Mouse (Mus musculus) MEL (cell line): Measurements from ENCODE around the gene Sox15. TPM values are rescaled to one million over a fixed set of nuclear protein-coding genes. Genes with fewer than 3 reads are reported as not detected.

Experiments
- DNase-seq: peaks from one replicate; pipeline ENCODE4 v3.0.0; 2011; ENCODE audit warnings: low read depth, low spot score
- H3K27ac ChIP-seq: 2 replicates; pipeline ENCODE4 v1.5.1; 2012; ENCODE audit warnings: low read depth, mild to moderate bottlenecking, control low read depth, low read length, moderate library complexity; ENCODE audit not compliant: control insufficient read depth
- H3K27me3 ChIP-seq, 2 experiments: fragments of 150-350 bp in 1 of 2; sonication (generic) in 1 of 2; 2 replicates each; pipeline ENCODE4 v1.6.1; 2012; ENCODE audit warnings: low read length in 2 of 2, mild to moderate bottlenecking in 2 of 2, improper control_type of control experiment in 1 of 2, moderate library complexity in 1 of 2; ENCODE audit not compliant: insufficient read depth in 2 of 2, control insufficient read depth in 1 of 2
- H3K36me3 ChIP-seq, 2 experiments: 2 replicates each; pipeline ENCODE4 v1.6.1; 2012 to 2014; ENCODE audit warnings: low read length in 2 of 2, improper control_type of control experiment in 1 of 2, inconsistent platforms in 1 of 2, mild to moderate bottlenecking in 1 of 2; ENCODE audit not compliant: insufficient read depth in 2 of 2, control insufficient read depth in 1 of 2
- H3K4me1 ChIP-seq, 2 experiments: fragments of 150-350 bp in 1 of 2; sonication (generic) in 1 of 2; 2 replicates each; pipeline ENCODE4 v1.6.1; 2012; ENCODE audit warnings: low read length in 2 of 2, improper control_type of control experiment in 1 of 2, mild to moderate bottlenecking in 1 of 2; ENCODE audit not compliant: insufficient read depth in 2 of 2, control insufficient read depth in 1 of 2
- H3K4me3 ChIP-seq, 2 experiments: fragments of 150-350 bp in 1 of 2; sonication (generic) in 1 of 2; 2 replicates each; pipeline ENCODE4 v1.5.1; 2012; ENCODE audit warnings: low read depth in 2 of 2, low read length in 2 of 2, mild to moderate bottlenecking in 2 of 2, moderate library complexity in 2 of 2, control low read depth in 1 of 2, improper control_type of control experiment in 1 of 2; ENCODE audit not compliant: control insufficient read depth in 1 of 2, insufficient read depth in 1 of 2
- H3K79me2 ChIP-seq: 2 replicates; pipeline ENCODE4 v1.6.1; 2012; ENCODE audit warnings: mild to moderate bottlenecking, low read length, moderate library complexity; ENCODE audit not compliant: control insufficient read depth, poor library complexity, insufficient read depth
- H3K9ac ChIP-seq: 2 replicates; pipeline ENCODE4 v1.6.1; 2012; ENCODE audit warnings: low read depth, mild to moderate bottlenecking, control low read depth, low read length, moderate library complexity; ENCODE audit not compliant: control insufficient read depth, poor library complexity, severe bottlenecking
- H3K9me3 ChIP-seq: fragments of 150-350 bp; sonication (generic); replicated peaks from 2 replicates; pipeline ENCODE4 v1.6.1; 2012; ENCODE audit warnings: mild to moderate bottlenecking, low read length, improper control_type of control experiment, moderate library complexity; ENCODE audit not compliant: insufficient read depth
- BHLHE40 ChIP-seq: IDR thresholded peaks from 2 replicates; pipeline ENCODE4 v1.6.1; 2012; ENCODE audit warnings: low read depth, mild to moderate bottlenecking, inconsistent platforms, low read length, improper control_type of control experiment, borderline replicate concordance
- CHD1 ChIP-seq: IDR thresholded peaks from 2 replicates; pipeline ENCODE4 v1.6.1; 2012; ENCODE audit warnings: low read depth, mild to moderate bottlenecking, inconsistent platforms, low read length, improper control_type of control experiment
- CHD2 ChIP-seq: IDR thresholded peaks from 2 replicates; pipeline ENCODE4 v1.6.1; 2011; ENCODE audit warnings: low read length, improper control_type of control experiment
- EP300 ChIP-seq, 2 experiments: IDR thresholded peaks; 2 replicates each; pipeline ENCODE4 v1.6.1; 2011; ENCODE audit warnings: improper control_type of control experiment in 2 of 2, low read length in 2 of 2, low read depth in 1 of 2, mild to moderate bottlenecking in 1 of 2
- ETS1 ChIP-seq: IDR thresholded peaks from 2 replicates; pipeline ENCODE4 v1.6.1; 2012; ENCODE audit warnings: low read depth, mild to moderate bottlenecking, inconsistent platforms, low read length, improper control_type of control experiment, moderate library complexity
- GATA1 ChIP-seq: IDR thresholded peaks from 2 replicates; pipeline ENCODE4 v1.6.1; 2011; ENCODE audit warnings: low read depth, low read length, improper control_type of control experiment
- HCFC1 ChIP-seq: IDR thresholded peaks from 2 replicates; pipeline ENCODE4 v1.6.1; 2012; ENCODE audit warnings: low read depth, mild to moderate bottlenecking, inconsistent platforms, low read length, improper control_type of control experiment, moderate library complexity
- MAFK ChIP-seq: IDR thresholded peaks from 2 replicates; pipeline ENCODE4 v1.6.1; 2011; ENCODE audit warnings: low read depth, mild to moderate bottlenecking, low read length, improper control_type of control experiment, borderline replicate concordance
- MYB ChIP-seq: IDR thresholded peaks from 2 replicates; pipeline ENCODE4 v1.6.1; 2011; ENCODE audit warnings: mild to moderate bottlenecking, low read depth, low read length, improper control_type of control experiment
- MYC ChIP-seq: IDR thresholded peaks from 2 replicates; pipeline ENCODE4 v1.6.1; 2011; ENCODE audit warnings: low read depth, mild to moderate bottlenecking, low read length, improper control_type of control experiment, moderate library complexity
- NELFE ChIP-seq: IDR thresholded peaks from 2 replicates; pipeline ENCODE4 v1.6.1; 2011; ENCODE audit warnings: low read depth, low read length, improper control_type of control experiment
- NRF1 ChIP-seq: IDR thresholded peaks from 2 replicates; pipeline ENCODE4 v1.6.1; 2014; ENCODE audit warnings: low read depth, mild to moderate bottlenecking, inconsistent platforms, low read length, improper control_type of control experiment, moderate library complexity; ENCODE audit not compliant: poor library complexity, insufficient read depth, severe bottlenecking
- POLR2AphosphoS2 ChIP-seq: IDR thresholded peaks from 2 replicates; pipeline ENCODE4 v1.6.1; 2011; ENCODE audit warnings: low read length, improper control_type of control experiment
- POLR2AphosphoS5 ChIP-seq: IDR thresholded peaks from 2 replicates; pipeline ENCODE4 v1.6.1; 2012; ENCODE audit warnings: low read depth, borderline replicate concordance, mild to moderate bottlenecking, inconsistent platforms, low read length, moderate library complexity, mixed read lengths
- RAD21 ChIP-seq: IDR thresholded peaks from 2 replicates; pipeline ENCODE4 v1.6.1; 2011; ENCODE audit warnings: mild to moderate bottlenecking, low read depth, low read length, improper control_type of control experiment
- RCOR1 ChIP-seq: IDR thresholded peaks from 2 replicates; pipeline ENCODE4 v1.6.1; 2012; ENCODE audit warnings: low read depth, mild to moderate bottlenecking, inconsistent platforms, low read length, improper control_type of control experiment
- SMC3 ChIP-seq: IDR thresholded peaks from 2 replicates; pipeline ENCODE4 v1.6.1; 2011; ENCODE audit warnings: low read depth, low read length, improper control_type of control experiment
- UBTF ChIP-seq: IDR thresholded peaks from 2 replicates; pipeline ENCODE4 v1.6.1; 2012; ENCODE audit warnings: low read depth, mild to moderate bottlenecking, inconsistent platforms, low read length, improper control_type of control experiment, moderate library complexity, borderline replicate concordance; ENCODE audit not compliant: insufficient read depth
- USF1 ChIP-seq: IDR thresholded peaks from 2 replicates; pipeline ENCODE4 v1.6.1; 2014; ENCODE audit warnings: low read depth, mild to moderate bottlenecking, inconsistent platforms, low read length, improper control_type of control experiment, moderate library complexity
- USF2 ChIP-seq, 2 experiments: IDR thresholded peaks; 2 replicates each; pipeline ENCODE4 v1.6.1; 2011 to 2012; ENCODE audit warnings: improper control_type of control experiment in 2 of 2, low read length in 2 of 2, borderline replicate concordance in 1 of 2, inconsistent platforms in 1 of 2, low read depth in 1 of 2, mild to moderate bottlenecking in 1 of 2; ENCODE audit not compliant: insufficient read depth in 1 of 2
- ZC3H11A ChIP-seq: IDR thresholded peaks from 2 replicates; pipeline ENCODE4 v1.6.1; 2012; ENCODE audit warnings: low read depth, mild to moderate bottlenecking, inconsistent platforms, low read length, improper control_type of control experiment
- ZMIZ1 ChIP-seq: IDR thresholded peaks from 2 replicates; pipeline ENCODE4 v1.6.1; 2012; ENCODE audit warnings: low read depth, mild to moderate bottlenecking, inconsistent platforms, low read length, improper control_type of control experiment, moderate library complexity
- polyA plus RNA-seq, 2 experiments: library from polyadenylated mRNA; stranded (reverse) in 1 of 2; unstranded in 1 of 2; fragments of >175 nt in 1 of 2; fragments of >200 nt in 1 of 2; gene quantifications; 2 replicates each; pipeline versions ENCODE4 v1.2.1 to v1.2.4; 2012; ENCODE audit warnings: low replicate concordance in 2 of 2, low read depth in 1 of 2; ENCODE audit not compliant: insufficient read length in 2 of 2, insufficient read depth in 1 of 2, missing spikeins in 1 of 2
- total RNA-seq: library from RNA; depleted of rRNA; stranded (reverse); fragments of 300-350 nt; gene quantifications from 2 replicates; pipeline ENCODE4 v1.2.3, GENCODE M21; 2012

The Sox15 gene
- total and polyA plus RNA-seq, 3 experiments: 0.11 TPM; not detected in 2

DNA sequence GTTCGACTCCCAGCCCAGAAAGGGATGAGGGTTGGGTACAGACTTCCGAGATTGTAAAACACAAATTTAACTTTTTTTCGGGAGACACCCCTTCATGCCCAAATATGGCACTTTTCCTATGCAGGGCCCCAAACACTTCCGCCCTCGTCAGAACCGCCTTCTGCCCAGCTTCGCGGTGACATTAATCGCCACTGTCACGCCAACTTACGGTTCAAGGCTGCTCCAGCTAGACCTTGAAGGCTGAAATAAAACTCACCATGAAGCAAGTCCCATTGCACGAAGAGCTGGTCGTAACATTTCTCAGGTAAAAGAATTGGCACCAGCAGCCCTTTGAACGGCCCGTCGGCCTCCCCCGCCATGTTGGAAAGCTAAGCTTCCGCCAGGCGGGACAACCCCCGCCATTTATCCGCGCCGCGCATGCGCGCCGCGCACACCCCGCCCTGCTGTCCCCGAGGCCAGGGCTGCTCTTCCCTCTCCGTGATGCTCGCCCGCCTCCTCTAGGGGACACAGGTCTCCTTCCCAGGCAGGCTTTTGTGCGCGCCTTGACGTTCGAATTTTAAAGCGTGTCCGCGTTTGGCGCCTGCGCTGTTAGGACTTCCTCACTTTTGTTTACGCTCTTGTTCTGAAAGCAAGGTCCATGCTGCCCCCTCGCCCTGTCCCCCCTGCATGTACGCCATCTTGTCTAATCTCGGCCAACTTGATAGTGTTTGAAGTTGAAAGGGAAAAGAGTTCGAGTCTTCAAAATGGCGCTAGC, 7.3 kb downstream of the Sox15 start, which contains the start of gene Mpdu1 (continued):
- TF ChIP-seq POLR2AphosphoS2: peak; percentile 93
- TF ChIP-seq USF2 (IDR thresholded peaks at IDR 0.05; ENCODE audit: borderline replicate concordance in 1 of 2, insufficient read depth in 1 of 2, low read depth in 1 of 2, low read length in 2 of 2): no peak
- TF ChIP-seq EP300 (IDR thresholded peaks at IDR 0.05; ENCODE audit: low read depth in 1 of 2, low read length in 2 of 2): no peak

DNA sequence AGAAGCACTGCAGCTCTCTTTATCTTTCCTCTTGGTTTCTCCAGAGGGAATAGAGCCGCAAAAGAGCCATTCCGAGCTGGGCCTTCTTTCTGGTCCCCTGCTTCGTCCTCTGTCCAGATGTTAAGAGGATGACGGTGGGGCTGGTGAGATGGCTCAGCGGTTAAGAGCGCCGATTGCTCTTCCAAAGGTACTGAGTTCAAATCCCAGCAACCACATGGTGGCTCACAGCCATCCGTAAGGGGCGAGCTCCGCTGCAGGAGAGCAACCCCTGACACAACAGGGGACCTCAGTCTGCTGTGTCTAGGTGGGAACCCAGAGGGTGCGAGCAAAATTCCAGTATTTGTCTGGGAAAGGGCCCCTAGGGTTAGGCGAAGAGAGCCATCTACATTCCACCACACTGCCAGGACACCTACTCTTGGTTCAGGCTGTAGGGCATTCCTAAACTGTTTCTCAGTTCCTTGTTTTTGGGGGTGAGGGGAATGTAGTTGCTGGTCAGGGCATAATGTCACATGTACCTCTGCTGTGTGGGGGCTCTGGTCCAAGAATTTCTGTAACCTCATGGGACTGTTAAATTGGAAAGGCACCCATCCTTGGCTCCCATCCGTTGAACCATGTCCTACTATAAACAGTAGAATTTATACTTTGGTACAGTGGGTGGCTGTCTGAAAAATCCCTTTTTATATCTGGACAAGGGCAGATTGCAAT, 8.0 kb downstream of the Sox15 start:
- no peak for DNase-seq
- Histone ChIP-seq H3K4me1 (peaks cover 4 to 19% of the 10 kb centered on the region in 2 experiments), H3K9ac (peak overlapping the region; percentile 69), H3K4me3 (peak overlapping the region; percentile 63 to 78), H3K79me2 (peaks cover 8% of the 10 kb centered on the region), H3K9me3 (no peaks in the 10 kb centered on the region), H3K27me3 (no peaks in the 10 kb centered on the region), H3K27ac (peak overlapping the region; percentile 96), H3K36me3 (peaks cover 0 to 15% of the 10 kb centered on the region in 2 experiments; a peak in 3 of 4 replicates)
- no peak; the same call in 1 of the 2 replicates for TF ChIP-seq ETS1
- TF ChIP-seq USF1: 0 out of 2 replicates have a peak, but pooled peaks have one; percentile 20
- TF ChIP-seq NRF1: no peak
- TF ChIP-seq UBTF: 0 out of 2 replicates have a peak, but pooled peaks have one; percentile 16
- TF ChIP-seq CHD2: no peak
- TF ChIP-seq CHD1: peak; percentile 83; the same call in 1 of the 2 replicates
- 0 out of 2 replicates have a peak, but pooled peaks have one; percentile 7 for TF ChIP-seq RCOR1
- TF ChIP-seq POLR2AphosphoS2: peak; percentile 3; the same call in 1 of the 2 replicates
- peak; percentile 17; the same call in 1 of the 2 replicates for TF ChIP-seq MYC
- 0 out of 2 replicates have a peak, but pooled peaks have one; percentile 10 for TF ChIP-seq ZMIZ1
- TF ChIP-seq NELFE: no peak

DNA sequence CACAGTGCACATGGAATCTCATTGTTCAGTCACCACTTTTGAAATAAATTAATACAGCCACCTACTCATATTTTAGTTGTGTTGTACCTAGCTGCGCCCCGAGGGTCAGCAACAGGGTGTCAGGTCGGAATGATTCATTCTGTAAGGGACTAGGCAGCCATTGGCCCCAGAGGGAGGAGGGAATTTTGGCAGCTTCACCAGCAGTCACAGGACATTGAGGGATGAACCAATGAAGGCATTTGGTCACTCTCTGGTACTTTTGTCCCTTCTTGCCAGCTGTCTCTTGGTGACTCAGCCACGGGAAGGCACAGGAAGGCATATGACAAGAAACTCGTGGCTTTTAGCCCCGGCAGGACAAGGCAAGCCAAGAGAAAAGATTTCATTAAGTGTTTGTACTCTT, 8.7 kb downstream of the Sox15 start:
- Histone ChIP-seq H3K36me3 (peaks cover 1 to 19% of the 10 kb centered on the region in 2 experiments; a peak in 3 of 4 replicates), H3K4me1 (peaks cover 4 to 21% of the 10 kb centered on the region in 2 experiments), H3K9ac (peak overlapping the region; percentile 69; the same call in 1 of the 2 replicates), H3K9me3 (no peaks in the 10 kb centered on the region), H3K27ac (0 out of 2 replicates have a peak overlapping the region, but pooled peaks have one; percentile 96), H3K4me3 (no peak overlapping the region), H3K27me3 (no peaks in the 10 kb centered on the region), H3K79me2 (peaks cover 13% of the 10 kb centered on the region)
- no peak for DNase-seq
- TF ChIP-seq RAD21: no peak
- no peak for TF ChIP-seq EP300 (IDR thresholded peaks at IDR 0.05; ENCODE audit: low read depth in 1 of 2, low read length in 2 of 2)
- TF ChIP-seq MAFK: no peak
- TF ChIP-seq SMC3: no peak
- TF ChIP-seq ZC3H11A: no peak
- TF ChIP-seq NELFE: no peak
- no peak for TF ChIP-seq NRF1
- TF ChIP-seq BHLHE40: no peak
- no peak for TF ChIP-seq HCFC1
- no peak for TF ChIP-seq GATA1
- no peak for TF ChIP-seq MYB
- no peak for TF ChIP-seq CHD2
- no peak for TF ChIP-seq POLR2AphosphoS5
- no peak for TF ChIP-seq POLR2AphosphoS2
